Mouse (Mus musculus): Measurements from ENCODE around the gene Tspan9.

Gene Tspan9

DNA sequence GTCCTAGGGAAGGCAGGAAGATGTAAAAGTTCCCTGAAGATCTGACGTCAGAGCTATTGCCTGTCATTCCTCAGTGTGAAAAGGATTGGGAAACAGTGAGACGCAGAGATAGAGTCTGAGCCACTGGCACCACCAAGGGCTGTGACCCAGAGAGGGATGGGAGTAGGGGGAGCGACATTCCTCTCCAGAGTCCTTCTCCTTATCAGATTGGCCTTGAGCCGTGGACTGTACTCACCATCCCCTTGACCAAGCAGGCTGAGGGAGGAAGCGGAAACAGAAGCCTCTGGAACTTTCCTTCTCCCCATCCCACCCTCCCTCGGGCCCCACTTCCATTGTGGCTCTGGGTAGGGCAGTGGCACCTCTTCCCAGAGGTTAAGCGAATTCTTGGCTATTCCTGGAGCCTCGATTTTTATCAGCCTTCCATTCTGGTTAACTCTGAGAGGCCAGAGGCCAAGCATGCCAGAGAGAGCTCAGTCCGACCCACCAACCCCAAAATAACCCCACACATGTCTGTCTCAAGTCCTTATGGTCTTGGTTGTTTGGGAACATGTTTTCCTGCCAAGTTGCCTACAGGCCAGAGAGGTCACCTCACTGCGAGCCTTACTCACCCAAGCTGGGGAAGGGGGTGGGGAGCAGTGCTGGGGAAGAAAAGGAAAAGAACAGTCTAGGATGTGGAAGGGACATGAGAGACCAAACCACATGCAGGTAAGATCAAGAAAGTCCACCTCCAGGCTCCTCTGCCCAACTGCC is 19.0 kb downstream of the Tspan9 start:
- DNase-seq (ENCODE audit: low read depth, low spot score), result no peak
- H3K36me3 ChIP-seq (ENCODE audit: control insufficient read depth, insufficient read depth, low read length, poor library complexity, severe bottlenecking), result no peaks in the 10 kb centered on the region

DNA sequence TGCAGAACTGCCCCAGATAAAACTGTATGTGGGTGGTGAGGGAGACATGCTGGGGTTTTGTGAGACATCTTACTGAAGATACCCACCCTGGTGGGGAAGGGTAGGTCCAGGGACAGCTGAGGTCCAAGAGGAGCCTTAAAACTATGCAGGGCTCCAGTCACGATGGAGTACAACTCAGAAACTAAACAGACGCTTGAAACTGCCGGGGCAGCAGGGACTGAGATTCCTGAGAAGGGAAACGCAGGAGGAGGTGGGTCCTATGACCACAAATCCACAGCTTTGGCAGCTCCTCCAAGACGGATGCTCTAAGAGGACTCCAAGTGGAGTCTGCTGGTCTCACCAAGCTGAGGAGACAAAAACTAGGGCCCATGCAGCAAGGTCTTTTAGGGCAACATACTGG is 21.3 kb downstream of the Tspan9 start:
- DNase-seq (ENCODE audit: low read depth, low spot score), result no peak

More for the DNA sequence above, 19.0 kb downstream of the Tspan9 start:
- H3K27me3 ChIP-seq (ENCODE audit: control insufficient read depth, insufficient read depth, low read length, poor library complexity, severe bottlenecking), result no peaks in the 10 kb centered on the region

DNA sequence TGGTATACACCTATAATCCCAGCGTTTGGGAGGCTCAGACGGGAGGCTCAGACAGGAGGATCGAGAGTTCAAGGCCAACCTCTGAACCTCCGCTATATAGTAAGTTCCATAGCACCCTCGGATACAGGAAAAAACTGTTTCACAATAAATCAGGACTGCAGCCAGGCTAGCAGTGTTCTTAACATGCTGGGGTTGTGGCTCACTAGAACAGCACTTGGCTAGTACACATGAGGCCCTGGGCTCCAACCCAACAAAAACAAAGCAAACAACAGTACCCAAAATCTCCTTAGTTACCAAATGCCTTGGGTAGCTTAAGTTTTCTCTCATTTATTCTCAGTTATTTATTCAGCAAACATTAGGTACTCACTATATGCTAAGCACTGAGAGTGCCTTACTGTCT is 21.7 kb downstream of the Tspan9 start:
- H3K36me3 ChIP-seq (ENCODE audit: control insufficient read depth, insufficient read depth, low read length, poor library complexity, severe bottlenecking), result no peaks in the 10 kb centered on the region
- H3K27me3 ChIP-seq (ENCODE audit: control insufficient read depth, insufficient read depth, low read length, poor library complexity, severe bottlenecking), result no peaks in the 10 kb centered on the region

More for the DNA sequence above, 21.3 kb downstream of the Tspan9 start:
- Histone ChIP-seq H3K36me3 (ENCODE audit: control insufficient read depth, insufficient read depth, low read length, poor library complexity, severe bottlenecking) (no peaks in the 10 kb centered on the region), H3K27me3 (ENCODE audit: control insufficient read depth, insufficient read depth, low read length, poor library complexity, severe bottlenecking) (no peaks in the 10 kb centered on the region)

GRCm38 (mm10) chr6:128120806-128121205 is 22.6 kb downstream of the Tspan9 start:
- DNase-seq (ENCODE audit: low read depth, low spot score), result no peak

More for the DNA sequence above, 21.7 kb downstream of the Tspan9 start:
- no peak for DNase-seq (ENCODE audit: low read depth, low spot score)

GRCm38 (mm10) chr6:128118670-128119230 is 24.6 kb downstream of the Tspan9 start:
- no peaks in the 10 kb centered on the region for H3K36me3 ChIP-seq (ENCODE audit: control insufficient read depth, insufficient read depth, low read length, poor library complexity, severe bottlenecking)
- no peaks in the 10 kb centered on the region for H3K27me3 ChIP-seq (ENCODE audit: control insufficient read depth, insufficient read depth, low read length, poor library complexity, severe bottlenecking)
- DNase-seq (ENCODE audit: low read depth, low spot score), result no peak

More at GRCm38 (mm10) chr6:128120806-128121205, 22.6 kb downstream of the Tspan9 start:
- Histone ChIP-seq H3K27me3 (ENCODE audit: control insufficient read depth, insufficient read depth, low read length, poor library complexity, severe bottlenecking) (no peaks in the 10 kb centered on the region), H3K36me3 (ENCODE audit: control insufficient read depth, insufficient read depth, low read length, poor library complexity, severe bottlenecking) (no peaks in the 10 kb centered on the region)

- no peaks in the 10 kb centered on the region for H3K36me3 ChIP-seq (ENCODE audit: control insufficient read depth, insufficient read depth, low read length, poor library complexity, severe bottlenecking)
- H3K27me3 ChIP-seq (ENCODE audit: control insufficient read depth, insufficient read depth, low read length, poor library complexity, severe bottlenecking), result no peaks in the 10 kb centered on the region
- no peak for DNase-seq (ENCODE audit: low read depth, low spot score)
These were observed 26.4 kb downstream of the Tspan9 start for GRCm38 (mm10) chr6:128116836-128117542.

DNA sequence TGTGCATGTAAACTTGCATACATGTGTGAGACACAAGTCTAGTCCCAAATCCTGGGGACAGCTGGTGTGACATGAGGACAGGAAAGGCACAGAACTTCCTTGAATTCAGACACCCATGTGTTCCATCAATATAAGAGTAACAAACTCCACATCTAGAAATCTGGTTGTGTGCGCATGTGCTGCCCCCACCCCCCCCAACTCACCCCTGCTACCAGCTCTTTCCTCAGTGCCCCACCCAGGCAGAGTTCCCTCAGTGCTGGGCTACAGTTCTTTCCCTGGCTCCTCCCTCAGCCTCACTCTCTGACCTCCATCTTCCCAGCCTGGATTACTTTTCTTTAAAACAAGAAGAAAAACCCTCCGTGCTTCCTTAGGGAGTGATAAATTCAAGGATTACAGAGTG is 27.1 kb downstream of the Tspan9 start:
- Histone ChIP-seq H3K36me3 (ENCODE audit: control insufficient read depth, insufficient read depth, low read length, poor library complexity, severe bottlenecking) (no peaks in the 10 kb centered on the region), H3K27me3 (ENCODE audit: control insufficient read depth, insufficient read depth, low read length, poor library complexity, severe bottlenecking) (no peaks in the 10 kb centered on the region)
- DNase-seq (ENCODE audit: low read depth, low spot score), result no peak

GRCm38 (mm10) chr6:128115121-128115520 is 28.3 kb downstream of the Tspan9 start:
- DNase-seq (ENCODE audit: low read depth, low spot score), result no peak
- Histone ChIP-seq H3K27me3 (ENCODE audit: control insufficient read depth, insufficient read depth, low read length, poor library complexity, severe bottlenecking) (no peaks in the 10 kb centered on the region), H3K36me3 (ENCODE audit: control insufficient read depth, insufficient read depth, low read length, poor library complexity, severe bottlenecking) (no peaks in the 10 kb centered on the region)

DNA sequence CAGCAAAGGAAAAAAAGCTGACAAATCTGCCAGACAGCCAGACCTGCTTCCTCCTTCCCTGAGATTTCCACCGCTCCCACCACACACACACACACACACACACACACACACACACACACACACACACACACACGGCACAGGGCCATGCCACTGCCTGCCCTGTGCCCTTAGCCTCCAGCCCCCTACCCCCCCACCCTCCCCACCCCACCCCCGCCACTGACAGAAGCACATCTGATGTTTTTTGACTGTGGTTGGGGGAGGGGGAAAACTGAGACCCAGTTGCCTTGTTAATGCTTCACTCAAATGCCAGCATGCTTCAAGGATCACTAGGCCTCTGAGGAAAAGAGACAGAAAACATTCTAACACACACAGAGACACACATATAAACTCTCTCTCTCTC is 30.8 kb downstream of the Tspan9 start:
- Histone ChIP-seq H3K27me3 (ENCODE audit: control insufficient read depth, insufficient read depth, low read length, poor library complexity, severe bottlenecking) (no peaks in the 10 kb centered on the region), H3K36me3 (ENCODE audit: control insufficient read depth, insufficient read depth, low read length, poor library complexity, severe bottlenecking) (no peaks in the 10 kb centered on the region)
- DNase-seq (ENCODE audit: low read depth, low spot score), result no peak

GRCm38 (mm10) chr6:128111784-128112183 is 31.6 kb downstream of the Tspan9 start:
- H3K27me3 ChIP-seq (ENCODE audit: control insufficient read depth, insufficient read depth, low read length, poor library complexity, severe bottlenecking), result no peaks in the 10 kb centered on the region
- H3K36me3 ChIP-seq (ENCODE audit: control insufficient read depth, insufficient read depth, low read length, poor library complexity, severe bottlenecking), result no peaks in the 10 kb centered on the region
- no peak for DNase-seq (ENCODE audit: low read depth, low spot score)

- no peak for DNase-seq (ENCODE audit: low read depth, low spot score)
- Histone ChIP-seq H3K27me3 (ENCODE audit: control insufficient read depth, insufficient read depth, low read length, poor library complexity, severe bottlenecking) (no peaks in the 10 kb centered on the region), H3K36me3 (ENCODE audit: control insufficient read depth, insufficient read depth, low read length, poor library complexity, severe bottlenecking) (no peaks in the 10 kb centered on the region)
These were observed 34.9 kb downstream of the Tspan9 start for GRCm38 (mm10) chr6:128108324-128109035.

- no peaks in the 10 kb centered on the region for H3K36me3 ChIP-seq (ENCODE audit: control insufficient read depth, insufficient read depth, low read length, poor library complexity, severe bottlenecking)
- DNase-seq (ENCODE audit: low read depth, low spot score), result no peak
- H3K27me3 ChIP-seq (ENCODE audit: control insufficient read depth, insufficient read depth, low read length, poor library complexity, severe bottlenecking), result no peaks in the 10 kb centered on the region
These were observed 35.7 kb downstream of the Tspan9 start for GRCm38 (mm10) chr6:128107698-128108097.

DNA sequence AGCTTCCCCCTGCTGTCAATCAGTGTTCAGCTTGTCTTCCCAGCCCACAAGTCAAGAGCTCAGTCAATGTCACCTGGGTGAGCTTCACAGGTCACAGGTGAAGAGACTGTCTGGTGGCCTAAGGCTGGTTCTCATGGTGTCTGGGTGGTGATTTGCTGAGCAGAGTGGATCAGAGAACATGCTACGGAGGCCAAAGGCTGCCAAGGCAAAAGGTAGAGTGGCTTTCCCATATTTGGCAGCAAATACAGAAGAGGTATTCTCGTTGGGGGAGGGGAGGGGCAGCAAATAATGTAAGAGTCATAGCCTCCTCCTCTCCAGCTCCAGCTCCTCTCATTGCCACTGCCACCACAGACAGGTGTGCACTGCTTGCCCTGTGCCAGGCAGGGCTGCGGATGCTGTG is 37.2 kb downstream of the Tspan9 start:
- Histone ChIP-seq H3K27me3 (ENCODE audit: control insufficient read depth, insufficient read depth, low read length, poor library complexity, severe bottlenecking) (no peaks in the 10 kb centered on the region), H3K36me3 (ENCODE audit: control insufficient read depth, insufficient read depth, low read length, poor library complexity, severe bottlenecking) (no peaks in the 10 kb centered on the region)
- no peak for DNase-seq (ENCODE audit: low read depth, low spot score)

- no peak for DNase-seq (ENCODE audit: low read depth, low spot score)
- Histone ChIP-seq H3K36me3 (ENCODE audit: control insufficient read depth, insufficient read depth, low read length, poor library complexity, severe bottlenecking) (no peaks in the 10 kb centered on the region), H3K27me3 (ENCODE audit: control insufficient read depth, insufficient read depth, low read length, poor library complexity, severe bottlenecking) (no peaks in the 10 kb centered on the region)
These were observed 38.6 kb downstream of the Tspan9 start for GRCm38 (mm10) chr6:128104712-128105324.

Measured in splenic B cell, adult 2 months (primary cell).